Mouse (Mus musculus) gastrocnemius, postnatal 14 days (tissue): ENCODE results near the gene Mfsd5. TPM values are rescaled to one million over a fixed set of nuclear protein-coding genes. Genes with fewer than 3 reads are reported as not detected.

Experiments
- DNase-seq: peaks from one replicate; pipeline ENCODE4 v3.0.0; 2021; ENCODE audit warnings: mixed read lengths
- intact Hi-C: fragments of 180-260 bp; cut with DNase I; formaldehyde crosslinking; loops from one replicate; pipeline ENCODE4 v1.15.1; 2025; ENCODE audit warnings: low total_unique reads
- total RNA-seq, 2 experiments: library from RNA; stranded (reverse); gene quantifications; 2 replicates each; pipeline ENCODE4 v1.2.3; 2021

The Mfsd5 gene
- total RNA-seq, 2 experiments from 2014 or later, result 14.5 to 14.9 TPM

DNA sequence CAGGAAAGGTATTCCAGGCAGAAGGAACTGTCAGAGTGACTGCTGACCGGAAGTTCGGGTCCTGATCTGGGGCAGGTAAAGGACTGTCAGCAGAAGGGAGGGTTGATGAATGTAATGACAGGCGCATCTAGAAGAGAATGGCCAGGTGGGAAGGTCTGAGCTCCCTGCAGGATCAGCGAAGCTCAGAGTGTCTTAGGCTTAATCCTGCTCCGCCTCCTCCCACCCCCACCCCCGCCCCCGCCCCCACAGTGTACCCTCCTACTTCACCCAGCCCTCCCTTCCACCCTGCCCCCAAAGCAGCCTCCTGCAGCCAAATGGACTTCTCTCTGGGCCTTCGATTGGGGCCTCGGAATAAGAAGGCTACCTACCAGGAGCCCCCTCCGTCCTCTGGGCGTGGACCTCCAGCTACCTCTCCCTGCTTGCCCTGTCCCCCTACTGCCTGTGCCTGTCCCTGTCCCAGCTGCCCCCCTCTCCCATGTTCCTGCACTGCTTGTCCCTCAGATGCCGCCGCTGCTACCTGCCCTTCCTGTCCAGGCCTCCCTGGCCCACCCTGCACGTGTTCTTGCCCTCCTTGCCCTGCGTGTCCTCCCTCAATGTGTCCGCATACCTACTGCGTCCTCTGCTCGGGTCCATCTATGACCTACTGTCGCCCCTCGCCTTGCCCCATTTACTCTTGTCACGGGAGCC lies 8.8 kb upstream of the Mfsd5 start, which contains the start of gene Gm9918:
Gm9918 (plus strand) TSS at position 290 of the 687 bp plus-strand sequence.
- intact Hi-C loops, result loop anchor here (5.0 kb wide), 1 partner anchor 33 kb away; no protein-coding TSS in a partner anchor
- no peak for DNase-seq

DNA sequence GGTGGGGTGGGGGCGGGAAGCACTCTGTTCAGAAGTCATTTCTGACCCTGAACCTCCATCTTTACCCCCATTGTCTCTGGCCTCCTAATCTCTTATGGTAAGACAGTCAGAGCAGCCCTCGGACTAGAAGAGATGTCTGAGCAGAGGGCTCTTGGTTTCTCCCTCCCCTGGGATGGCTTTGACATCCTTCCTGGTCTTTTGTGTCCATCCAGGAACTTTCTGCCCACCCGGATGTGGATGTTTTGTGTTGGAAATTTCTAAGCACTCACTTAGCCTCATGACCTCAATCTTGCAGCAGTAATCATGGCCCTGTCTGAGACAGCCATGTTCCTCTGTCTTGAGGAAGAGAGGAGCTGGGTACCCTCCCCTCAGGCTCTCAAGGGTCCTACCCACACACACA lies 7.8 kb upstream of the Mfsd5 start:
- intact Hi-C loops, result loop anchor here (5.0 kb wide), 1 partner anchor 34 kb away; no protein-coding TSS in a partner anchor

DNA sequence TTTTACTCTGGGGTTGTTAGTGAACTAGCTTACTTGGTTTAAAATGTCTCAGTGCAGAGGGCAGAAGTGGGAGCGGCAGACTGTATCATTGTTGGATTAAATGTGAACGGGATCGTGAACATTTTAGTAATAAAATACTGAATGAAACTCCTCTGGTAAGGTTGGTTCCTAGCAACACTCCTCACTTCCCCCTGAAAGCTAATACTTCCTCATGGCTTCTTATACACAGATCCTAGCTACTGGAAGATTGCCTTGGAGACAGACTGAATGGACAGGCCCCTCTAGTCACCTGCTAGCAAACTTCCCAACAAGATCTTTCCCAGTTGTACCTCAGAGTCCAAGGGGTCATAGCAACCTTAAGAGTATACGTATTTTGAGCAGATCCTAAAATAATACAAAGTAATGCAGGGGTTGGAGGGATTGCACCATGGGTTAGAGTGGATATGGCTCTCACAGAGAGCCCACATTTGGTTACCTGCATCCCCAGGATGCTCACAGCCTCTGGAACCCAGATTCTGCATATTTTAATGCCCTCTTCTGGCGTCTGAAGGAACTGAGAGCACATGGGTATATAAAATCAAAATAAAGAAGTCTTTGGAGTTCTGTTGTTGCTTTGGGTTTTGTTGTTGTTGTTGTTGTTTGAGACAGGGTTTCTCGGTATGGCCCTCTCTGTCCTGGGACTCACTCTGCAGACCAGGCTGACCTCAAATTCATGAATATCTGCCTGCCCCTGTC lies 5.1 kb upstream of the Mfsd5 start:
- intact Hi-C loops, result loop anchor here (5.0 kb wide), 1 partner anchor 37 kb away; no protein-coding TSS in a partner anchor
- no peak for DNase-seq

More for the DNA sequence above, 7.8 kb upstream of the Mfsd5 start:
- no peak for DNase-seq

DNA sequence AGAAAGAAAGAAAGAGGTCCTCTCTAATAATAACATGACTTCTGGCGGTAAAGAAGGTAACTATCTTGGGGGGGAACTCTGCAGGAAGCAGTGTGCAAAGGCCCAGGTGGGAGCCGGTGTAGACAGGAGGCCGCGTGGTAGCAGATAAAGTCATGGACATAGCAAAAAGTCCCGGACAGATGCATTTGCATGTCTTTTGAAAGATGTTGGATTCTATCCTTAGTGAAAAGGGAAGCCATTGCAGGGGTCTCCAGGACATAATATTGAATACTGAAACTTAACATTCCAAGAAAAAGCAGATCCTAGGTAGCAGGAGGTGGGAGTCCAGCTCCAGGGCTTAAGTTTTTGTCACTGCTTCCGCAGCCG lies 545 bp upstream of the Mfsd5 start:
- intact Hi-C loops, result no loop called here

DNA sequence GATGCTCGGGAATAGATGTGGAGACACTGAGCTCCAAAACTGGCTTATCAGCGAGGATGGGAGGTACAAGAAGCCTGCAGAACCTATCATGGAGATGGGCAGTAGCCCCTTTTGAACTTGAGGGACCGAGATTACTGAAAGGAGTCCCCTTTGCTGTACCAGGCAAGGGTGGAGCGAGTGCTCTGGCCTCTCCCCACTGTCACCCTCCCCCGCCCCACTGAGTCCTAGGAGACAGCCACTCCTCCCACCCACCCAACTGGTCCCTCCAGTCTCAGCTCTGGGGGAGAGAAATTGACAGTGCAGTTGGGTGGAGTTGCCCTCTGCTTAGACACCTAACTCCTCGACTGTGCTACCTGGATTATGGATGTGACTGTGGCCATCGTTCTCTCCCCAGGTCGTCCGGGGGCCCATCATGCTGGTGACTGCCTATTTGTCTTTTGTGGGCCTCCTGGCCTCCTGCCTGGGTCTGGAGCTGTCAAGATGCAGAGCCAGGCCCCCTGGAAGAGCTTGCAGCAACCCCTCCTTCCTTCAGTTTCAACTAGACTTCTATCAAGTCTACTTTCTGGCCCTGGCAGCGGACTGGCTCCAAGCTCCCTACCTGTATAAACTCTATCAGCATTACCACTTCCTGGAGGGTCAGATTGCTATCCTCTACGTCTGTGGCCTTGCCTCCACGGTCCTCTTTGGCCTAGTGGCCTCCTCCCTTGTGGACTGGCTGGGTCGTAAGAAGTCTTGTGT lies 698 bp downstream of the Mfsd5 start:
- intact Hi-C loops, result no loop called here
- DNase-seq, result no peak

More for the DNA sequence above, 545 bp upstream of the Mfsd5 start:
- no peak for DNase-seq

DNA sequence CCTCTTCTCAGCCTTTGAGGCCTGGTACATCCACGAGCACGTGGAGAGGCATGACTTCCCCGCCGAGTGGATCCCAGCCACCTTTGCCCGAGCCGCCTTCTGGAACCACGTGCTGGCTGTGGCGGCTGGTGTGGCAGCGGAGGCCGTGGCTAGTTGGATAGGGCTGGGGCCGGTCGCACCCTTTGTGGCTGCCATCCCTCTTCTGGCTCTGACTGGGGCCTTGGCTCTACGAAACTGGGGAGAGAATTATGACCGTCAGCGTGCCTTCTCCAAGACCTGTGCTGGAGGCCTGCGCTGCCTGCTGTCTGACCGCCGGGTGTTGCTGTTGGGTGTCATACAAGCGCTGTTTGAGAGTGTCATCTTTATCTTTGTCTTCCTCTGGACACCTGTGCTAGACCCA lies 1.4 kb downstream of the Mfsd5 start:
- DNase-seq, result no peak
- intact Hi-C loops, result no loop called here

DNA sequence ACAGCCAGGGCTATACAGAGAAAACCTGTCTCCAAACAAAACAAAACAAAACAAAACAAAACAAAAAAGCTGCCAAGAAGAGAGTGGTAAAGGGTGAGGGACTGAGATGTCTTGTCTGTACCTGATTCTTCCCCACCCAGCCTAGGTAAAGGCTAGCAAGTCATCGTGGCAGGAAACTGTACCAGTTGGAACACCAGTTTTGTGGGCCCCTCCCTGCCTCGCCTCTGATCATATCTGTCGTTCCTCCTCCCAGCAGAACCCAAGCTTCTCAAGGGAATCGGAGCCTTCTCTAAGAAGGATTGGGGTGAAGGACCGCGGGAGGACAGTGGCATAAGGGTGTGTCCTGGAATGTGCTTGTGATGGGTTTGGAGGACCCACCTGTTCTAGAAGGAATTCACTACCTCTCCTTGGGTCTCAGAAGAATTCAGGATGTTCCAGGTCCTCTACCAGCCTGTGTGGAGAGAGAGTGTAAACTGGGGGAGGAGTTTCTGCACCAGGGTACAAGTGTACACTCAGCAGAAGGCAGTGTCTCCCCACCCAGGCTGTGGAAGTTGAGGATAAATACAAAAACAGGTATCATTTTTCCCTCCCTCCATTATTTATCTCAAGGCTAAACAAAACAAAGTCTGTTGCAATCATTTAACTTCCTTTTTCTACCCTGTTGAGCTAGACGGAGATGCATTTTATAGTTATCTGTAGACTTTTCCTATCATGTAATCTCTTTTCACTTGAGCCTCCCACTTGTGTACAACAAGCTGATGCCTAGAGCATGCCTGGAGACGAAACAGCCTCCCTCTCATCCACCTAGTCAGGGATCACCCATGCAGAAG lies 3.4 kb downstream of the Mfsd5 start:
- intact Hi-C loops, result no loop called here
- no peak for DNase-seq

DNA sequence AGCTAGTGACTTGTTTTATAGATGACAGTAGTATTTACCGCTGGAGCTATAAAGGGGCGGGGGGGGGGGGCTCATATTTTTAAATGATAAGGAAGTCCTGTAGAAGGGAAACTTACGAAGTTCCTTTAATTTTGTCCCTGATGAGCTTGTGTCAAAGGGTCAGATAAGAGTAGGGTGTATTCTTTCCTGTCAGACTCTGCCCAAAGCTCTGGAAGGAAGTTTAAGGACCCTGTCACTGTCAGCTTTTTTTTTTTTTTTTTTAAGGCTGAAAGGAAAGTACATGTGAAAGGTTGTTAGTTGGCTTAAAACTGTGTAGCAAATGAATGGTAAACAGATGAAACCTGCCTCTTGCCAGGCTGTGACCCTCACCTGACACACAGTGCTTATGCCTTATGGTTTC lies 4.4 kb downstream of the Mfsd5 start:
- DNase-seq, result no peak
- intact Hi-C loops, result no loop called here

DNA sequence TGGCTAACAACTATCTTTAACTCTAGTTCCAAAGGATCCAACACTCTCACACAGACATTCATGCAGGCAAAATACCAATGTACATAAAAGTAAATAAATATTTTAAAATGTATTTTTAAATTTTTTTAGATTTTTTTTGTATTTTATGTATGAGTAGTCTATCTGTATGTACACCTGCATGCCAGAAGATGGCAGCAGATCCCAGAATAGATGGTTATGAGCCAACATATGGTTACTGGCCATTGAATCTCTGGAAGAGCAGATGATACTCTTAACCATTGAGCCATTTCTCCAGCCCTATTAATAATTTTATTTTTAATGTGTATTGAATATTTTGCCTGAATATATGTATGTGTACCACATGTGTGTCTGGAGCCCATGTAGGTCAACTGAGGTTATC lies 8.1 kb downstream of the Mfsd5 start:
- DNase-seq, result no peak
- intact Hi-C loops, result no loop called here

DNA sequence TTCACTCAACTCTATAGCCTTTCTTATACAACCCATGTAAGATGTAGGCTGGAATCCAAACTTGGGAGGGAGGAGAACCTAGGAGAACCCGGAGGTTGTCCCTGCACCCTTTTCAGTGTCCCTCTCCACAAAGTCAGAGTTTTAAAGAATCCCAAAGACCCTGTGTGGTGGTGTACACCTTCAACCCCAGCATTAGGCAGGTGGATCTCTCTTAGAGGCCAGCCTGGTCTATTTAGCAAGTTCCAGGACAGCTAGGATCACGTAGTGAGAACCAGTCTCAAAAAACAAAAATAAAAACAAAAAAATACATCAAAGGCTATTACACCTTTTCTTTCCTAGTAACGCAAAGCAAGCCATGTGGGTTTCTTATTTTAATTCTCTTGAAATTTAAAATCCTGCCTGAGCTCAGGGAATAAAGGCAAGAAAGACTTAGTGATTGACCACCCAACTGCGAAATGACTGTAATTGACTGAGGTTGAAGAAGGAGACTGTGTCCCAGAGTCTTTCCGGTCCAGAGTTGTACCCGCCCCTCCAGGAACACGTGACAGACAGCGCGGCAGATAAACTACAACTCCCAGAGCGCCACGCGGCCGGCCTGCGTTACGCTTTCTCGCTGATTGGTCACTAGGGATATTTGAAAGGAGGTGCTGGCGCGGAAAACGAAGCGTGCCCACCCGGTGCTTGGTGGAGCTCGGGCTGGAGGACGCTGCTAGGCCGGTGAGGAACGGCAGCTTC lies 16.5 kb downstream of the Mfsd5 start, which contains the start of gene Espl1:
Espl1 (plus strand) TSS at position 634 of the 735 bp plus-strand sequence.
- DNase-seq, result peak; percentile 93
- intact Hi-C loops, result no loop called here

DNA sequence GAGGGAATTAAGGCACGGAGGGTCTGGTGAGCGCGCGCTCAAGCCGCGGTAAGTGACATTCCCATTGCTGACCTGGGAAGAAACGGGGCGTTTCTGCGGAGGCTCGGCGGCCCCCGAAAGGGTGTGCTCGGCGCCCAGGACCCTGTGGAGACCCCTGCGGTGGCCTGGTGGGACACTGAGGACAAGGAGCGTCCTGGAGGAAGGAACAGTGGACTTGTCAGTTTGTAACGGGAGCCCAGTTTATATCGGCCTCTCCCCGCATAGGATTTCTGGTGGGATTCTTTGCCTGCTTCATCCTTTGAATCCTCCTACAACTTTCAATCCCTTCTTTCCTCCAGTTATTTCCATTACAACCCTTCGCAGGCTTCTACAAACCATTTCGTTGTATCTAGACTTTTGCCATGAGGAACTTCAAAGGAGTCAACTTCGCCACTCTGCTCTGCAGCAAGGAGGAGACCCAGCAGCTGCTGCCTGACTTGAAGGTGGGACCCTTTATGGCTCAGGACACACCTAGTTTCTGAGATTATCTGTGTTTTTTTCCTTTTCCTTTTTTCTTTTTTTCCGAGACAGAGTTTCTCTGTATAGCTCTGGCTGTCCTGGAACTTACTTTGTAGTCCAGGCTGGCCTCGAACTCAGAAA lies 17.2 kb downstream of the Mfsd5 start:
- DNase-seq, result no peak
- intact Hi-C loops, result no loop called here

DNA sequence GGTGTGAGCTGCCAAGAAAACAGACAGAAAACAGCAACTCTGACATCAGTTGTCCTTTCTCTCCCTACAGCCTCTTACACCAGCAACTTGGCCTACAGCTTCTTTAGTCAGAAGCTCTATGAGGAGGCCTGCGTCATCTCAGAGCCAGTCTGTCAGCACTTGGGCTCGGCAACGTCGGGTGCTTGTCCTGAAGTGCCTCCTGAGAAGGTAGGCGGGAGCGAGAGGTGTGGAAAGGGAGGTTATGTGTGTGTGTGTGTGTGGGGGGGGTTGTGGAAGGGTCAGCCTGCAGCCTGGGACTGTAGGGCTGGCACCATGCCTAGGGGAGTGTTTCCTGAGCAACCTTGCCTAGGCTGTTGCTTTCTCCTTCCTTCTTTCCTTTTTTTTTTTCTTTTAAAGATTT lies 23.3 kb downstream of the Mfsd5 start:
- intact Hi-C loops, result no loop called here
- DNase-seq, result no peak

DNA sequence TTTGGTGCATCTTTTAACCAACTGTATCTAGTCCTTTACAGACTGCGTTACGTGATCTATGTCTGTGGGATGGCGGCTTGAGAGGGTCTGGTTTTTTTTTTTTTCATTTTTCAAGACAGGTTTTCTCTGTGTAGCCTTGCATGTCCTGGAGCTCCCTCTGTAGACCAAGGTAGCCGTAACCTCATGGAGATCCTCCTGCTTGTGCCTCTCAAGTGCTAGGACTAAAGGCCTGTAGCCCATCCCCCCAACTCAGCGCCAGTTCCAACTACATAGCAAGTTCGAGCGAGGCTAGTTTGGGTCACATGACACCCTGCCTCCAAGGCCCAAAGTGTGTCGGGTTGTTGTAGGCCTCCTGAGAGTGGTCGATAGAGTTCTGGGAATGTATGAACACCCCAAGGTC lies 29.5 kb downstream of the Mfsd5 start:
- intact Hi-C loops, result no loop called here
- no peak for DNase-seq

DNA sequence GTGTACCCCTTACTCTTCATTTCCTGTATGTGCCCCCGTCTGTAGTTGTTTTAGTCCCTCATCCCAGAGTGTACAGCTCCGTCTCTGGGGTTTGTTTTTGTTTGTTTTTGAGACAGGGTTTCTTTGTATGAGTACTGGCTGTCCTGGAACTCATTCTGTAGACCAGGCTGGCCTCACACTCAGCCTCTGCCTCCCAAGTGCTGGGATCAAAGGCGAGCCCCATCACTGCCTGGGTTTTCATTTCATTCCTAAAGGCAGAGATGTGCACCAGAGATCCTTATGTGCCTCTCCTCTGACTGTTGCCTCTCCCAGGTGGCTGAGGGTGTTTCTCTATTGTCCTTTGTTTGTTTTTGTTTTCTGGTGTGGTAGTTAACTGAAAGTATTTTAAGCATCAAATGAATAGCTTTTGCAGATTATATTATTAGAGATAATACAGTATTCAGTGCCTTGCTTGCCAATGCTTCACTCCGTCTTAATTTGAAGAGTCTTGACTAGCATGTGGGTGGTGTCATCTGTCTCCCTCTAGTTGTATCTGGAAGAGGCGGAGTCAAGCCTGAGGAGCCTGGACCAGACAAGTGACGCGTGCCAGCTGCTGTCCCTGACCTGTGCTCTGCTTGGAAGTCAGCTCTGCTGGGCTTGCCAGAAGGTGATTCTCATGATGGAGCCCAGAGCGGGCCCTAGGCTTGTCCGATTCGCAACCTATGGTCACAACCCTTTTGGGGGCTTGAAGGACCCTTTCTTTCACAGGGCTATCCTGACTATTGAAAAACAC lies 31.0 kb downstream of the Mfsd5 start:
- intact Hi-C loops, result no loop called here

DNA sequence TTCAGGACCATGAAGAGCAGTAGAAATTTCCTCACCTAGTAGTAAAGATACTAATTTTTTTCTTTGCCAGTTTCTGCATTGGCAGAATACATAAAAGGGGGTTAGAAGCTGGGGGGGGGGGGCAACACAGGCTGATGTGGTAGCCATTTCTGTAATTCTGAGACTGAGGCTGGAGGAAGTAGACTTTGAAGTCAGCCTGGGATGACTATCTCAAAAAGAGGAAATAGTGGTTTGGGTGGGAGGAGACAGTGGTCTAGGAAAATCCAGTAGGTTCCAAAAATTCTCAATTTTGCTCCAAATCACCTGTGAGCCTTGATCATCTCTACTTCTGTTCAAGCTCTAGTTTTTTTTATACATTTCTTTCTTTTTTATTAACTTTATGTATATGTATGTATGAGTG lies 32.2 kb downstream of the Mfsd5 start:
- DNase-seq, result no peak
- intact Hi-C loops, result no loop called here

More for the DNA sequence above, 31.0 kb downstream of the Mfsd5 start:
- DNase-seq, result no peak

DNA sequence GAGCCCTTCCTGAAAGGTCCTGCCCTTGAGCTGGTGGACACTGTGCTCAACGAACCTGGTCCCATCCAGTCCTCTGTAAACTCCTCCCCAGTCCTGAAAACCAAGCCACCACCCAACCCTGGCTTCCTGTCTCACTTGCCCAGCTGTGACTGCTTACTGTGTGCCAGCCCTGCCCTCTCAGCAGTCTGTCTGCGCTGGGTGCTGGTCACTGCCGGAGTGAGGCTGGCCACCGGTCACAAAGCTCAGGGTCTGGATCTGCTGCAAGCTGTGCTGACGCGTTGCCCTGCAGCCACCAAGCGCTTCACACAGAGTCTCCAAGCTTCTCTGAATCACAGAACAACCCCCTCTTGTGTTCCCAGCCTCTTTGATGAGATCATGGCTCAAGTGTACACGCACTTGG lies 36.0 kb downstream of the Mfsd5 start:
- intact Hi-C loops, result loop anchor here (5.0 kb wide), 1 partner anchor 73 kb away; no protein-coding TSS in a partner anchor
- DNase-seq, result peak; percentile 17

DNA sequence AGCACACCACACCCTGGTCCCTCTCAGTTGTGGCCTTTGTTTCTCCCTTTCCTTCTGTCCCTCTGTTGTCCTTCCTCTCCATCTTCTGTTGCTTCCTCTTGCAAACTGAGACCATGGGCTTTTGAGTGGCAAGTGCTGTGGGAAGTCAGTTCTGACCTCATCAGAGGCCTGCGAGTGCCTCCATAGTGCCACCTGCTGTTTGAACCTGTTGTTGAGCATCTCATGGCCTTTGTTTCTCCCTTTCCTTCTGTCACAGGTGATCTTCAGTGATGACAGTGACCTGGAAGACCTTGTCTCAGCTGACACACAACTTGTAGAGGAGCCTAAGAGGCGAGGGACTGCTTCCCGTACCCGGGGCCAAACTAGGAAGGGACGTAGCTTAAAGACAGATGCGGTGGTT lies 37.0 kb downstream of the Mfsd5 start:
- intact Hi-C loops, result loop anchor here (5.0 kb wide), 1 partner anchor 74 kb away; no protein-coding TSS in a partner anchor
- peak; percentile 60 for DNase-seq
